ENCODE assay signal across 8 mouse cellular contexts in the genomic region with DNA sequence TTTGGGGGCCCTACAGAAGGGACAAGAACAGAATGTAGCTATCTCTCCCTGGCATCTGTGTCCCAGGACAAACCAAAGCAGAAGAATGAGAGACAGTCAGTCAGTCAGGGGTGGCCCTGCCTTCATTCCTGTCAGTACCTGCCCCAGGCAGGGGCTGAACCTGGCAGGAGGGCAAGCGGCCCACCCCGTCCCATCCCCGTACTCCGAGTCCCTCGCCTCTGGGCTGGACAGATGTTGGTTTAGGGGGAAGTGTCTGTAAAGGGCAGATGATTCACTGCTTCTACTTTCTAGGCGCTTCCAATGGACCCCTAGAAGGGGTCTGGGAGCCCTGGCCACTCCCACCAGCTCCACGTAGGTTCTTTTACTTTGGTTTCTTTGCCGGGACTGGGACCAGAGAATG. TPM values are rescaled to one million over a fixed set of nuclear protein-coding genes. Genes with fewer than 3 reads are reported as not detected.
DNase-seq lines count a peak whose midpoint lies in the region; ATAC-seq and TF ChIP-seq lines count a peak whose summit lies in the region.

No protein-coding gene starts in this region.

- no peak overlapping the region for H3K9ac ChIP-seq in forebrain, postnatal 0 days
- H3K9ac ChIP-seq in midbrain, embryonic 12.5 days (replicated peaks) = peak overlapping the region; percentile 57

- H3K4me1 ChIP-seq in kidney, adult 2 months (ENCODE audit: control insufficient read depth, insufficient read depth, low read length) = no peaks in the 10 kb centered on the region
- H3K4me1 ChIP-seq in brown adipose tissue, adult 24 weeks (ENCODE audit: control insufficient read depth, insufficient read depth, insufficient read length, low read length) = peaks cover 5% of the 10 kb centered on the region
- 0 out of 2 replicates have a peak, but pooled peaks cover 5% of the 10 kb centered on the region for H3K4me1 ChIP-seq in forebrain, postnatal 0 days (ENCODE audit: insufficient read depth)
- H3K4me1 ChIP-seq in midbrain, embryonic 12.5 days = peaks cover 15% of the 10 kb centered on the region

- peak overlapping the region; percentile 45; the same call in 1 of the 2 replicates for H3K27ac ChIP-seq in kidney, adult 2 months (ENCODE audit: insufficient read depth, low read depth, low read length)
- no peak overlapping the region for H3K27ac ChIP-seq in brown adipose tissue, adult 24 weeks (replicated peaks; ENCODE audit: low read depth, low read length)
- H3K27ac ChIP-seq in forebrain, postnatal 0 days (ENCODE audit: low read depth, low read length) = no peak overlapping the region
- H3K27ac ChIP-seq in midbrain, embryonic 12.5 days (replicated peaks) = no peak overlapping the region

- 73% methylated on average over 8 of the region's 8 CpGs for WGBS in kidney, adult 2 months
- 46% methylated on average over 8 of the region's 8 CpGs for WGBS in forebrain, postnatal 0 days
- WGBS in midbrain, embryonic 12.5 days = 37% methylated on average over 8 of the region's 8 CpGs

- DNase-seq in kidney, adult 2 months = no peak
- DNase-seq in kidney, adult 9 months = no peak
- DNase-seq in forebrain, postnatal 0 days = no peak
- no peak for DNase-seq in gastrocnemius, postnatal 14 days
- no peak for DNase-seq in adrenal gland, adult 18-20 months (ENCODE audit: low spot score in 2 of 2)
- no peak for DNase-seq in cerebellum, postnatal 10 days

- H3K4me2 ChIP-seq in forebrain, postnatal 0 days (ENCODE audit: low read depth) = peak overlapping the region; percentile 54
- peak overlapping the region; percentile 63 for H3K4me2 ChIP-seq in midbrain, embryonic 12.5 days (replicated peaks)

- intact Hi-C loops in gastrocnemius, postnatal 14 days (cut with DNase I; ENCODE audit: low total_unique reads) = no loop called here

- no peak for TF ChIP-seq CTCF in kidney, adult 2 months (conservative IDR thresholded peaks at IDR 0.05; ENCODE audit: insufficient read depth, insufficient read length, low read depth, low read length)
- TF ChIP-seq CTCF in forebrain, postnatal 0 days (IDR thresholded peaks at IDR 0.05; ENCODE audit: low read depth) = no peak

- no peaks in the 10 kb centered on the region for H3K36me3 ChIP-seq in kidney, adult 2 months (ENCODE audit: control insufficient read depth, insufficient read depth, low read length)
- H3K36me3 ChIP-seq in forebrain, postnatal 0 days (ENCODE audit: insufficient read depth) = no peaks in the 10 kb centered on the region
- no peaks in the 10 kb centered on the region for H3K36me3 ChIP-seq in midbrain, embryonic 12.5 days

- no peaks in the 10 kb centered on the region for H3K9me3 ChIP-seq in forebrain, postnatal 0 days (ENCODE audit: low read length)
- no peaks in the 10 kb centered on the region for H3K9me3 ChIP-seq in midbrain, embryonic 12.5 days

- H3K4me3 ChIP-seq in kidney, adult 2 months (ENCODE audit: insufficient read depth, low read depth, low read length) = peak overlapping the region; percentile 60
- H3K4me3 ChIP-seq in brown adipose tissue, adult 24 weeks (ENCODE audit: insufficient read depth, low read depth, low read length) = peak overlapping the region; percentile 45
- peak overlapping the region; percentile 22; the same call in 1 of the 2 replicates for H3K4me3 ChIP-seq in forebrain, postnatal 0 days (ENCODE audit: low read depth, low read length)
- H3K4me3 ChIP-seq in midbrain, embryonic 12.5 days = peak overlapping the region; percentile 38

- no peak for TF ChIP-seq POLR2A in kidney, adult 2 months (IDR thresholded peaks at IDR 0.05; ENCODE audit: low read depth, low read length)

- H3K27me3 ChIP-seq in kidney, adult 2 months (replicated peaks; ENCODE audit: control insufficient read depth, insufficient read depth, low read length) = no peaks in the 10 kb centered on the region
- 0 out of 2 replicates have a peak, but pooled peaks cover 3% of the 10 kb centered on the region for H3K27me3 ChIP-seq in forebrain, postnatal 0 days (ENCODE audit: insufficient read depth, low read length)
- H3K27me3 ChIP-seq in midbrain, embryonic 12.5 days = peaks cover 14% of the 10 kb centered on the region

- ATAC-seq in forebrain, postnatal 0 days = no peak
- ATAC-seq in midbrain, embryonic 12.5 days (ENCODE audit: low FRiP score, low read depth) = no peak

RNA-seq across cellular contexts. Expression of a gene that starts 27.4 kb away (rescaled TPM):
- polyA plus RNA-seq in kidney, adult 2 months (2012; rRNA removed) = 36.3 and 45.2 TPM in 2 replicates
- 15.6 and 20.6 TPM in 2 replicates for polyA plus RNA-seq in brown adipose tissue, adult 24 weeks (2012; ENCODE audit: insufficient read depth, insufficient read length, missing spikeins)
- total RNA-seq in forebrain, postnatal 0 days (2014; rRNA removed) = 4.2 and 6.3 TPM in 2 replicates
- 4.8 TPM in 2 replicates for polyA plus RNA-seq in forebrain, postnatal 0 days (2015; fragmentation: Nextera tagmentation; extraction: Ambion mirVana)
- polyA plus RNA-seq in midbrain, embryonic 12.5 days (2016; fragmentation: Nextera tagmentation; extraction: Ambion mirVana) = 3.6 and 4.6 TPM in 2 replicates
- total RNA-seq in gastrocnemius, postnatal 14 days (2021) = 1 to 10 TPM; 6.3 to 9.7 TPM
- 10 to 100 TPM; 23.9 to 63.5 TPM for total RNA-seq in adrenal gland, adult 18-20 months (2021)

RNA-seq across cellular contexts. Expression of a gene that starts 50.5 kb away (rescaled TPM):
- 22.4 and 22.7 TPM in 2 replicates for polyA plus RNA-seq in kidney, adult 2 months (2012; rRNA removed)
- 13.7 and 14.0 TPM in 2 replicates for polyA plus RNA-seq in brown adipose tissue, adult 24 weeks (2012; ENCODE audit: insufficient read depth, insufficient read length, missing spikeins)
- total RNA-seq in forebrain, postnatal 0 days (2014; rRNA removed) = 30.4 and 40.0 TPM in 2 replicates
- 14.5 and 16.9 TPM in 2 replicates for polyA plus RNA-seq in forebrain, postnatal 0 days (2015; fragmentation: Nextera tagmentation; extraction: Ambion mirVana)
- polyA plus RNA-seq in midbrain, embryonic 12.5 days (2016; fragmentation: Nextera tagmentation; extraction: Ambion mirVana) = 20.4 and 22.2 TPM in 2 replicates
- total RNA-seq in gastrocnemius, postnatal 14 days (2021) = 10 to 100 TPM; 17.7 to 18.7 TPM
- 10 to 100 TPM; 44.9 to 56.5 TPM for total RNA-seq in adrenal gland, adult 18-20 months (2021)
